Mouse (Mus musculus) retina, postnatal 1 day (tissue): ENCODE measurements at regions not wholly inside any gene's neighbourhood (a gene's known extent, or its start where the extent isn't known, plus 50 kb on each side); places are given as distances from the start of the nearest gene placed in this dataset.

Experiments
- DNase-seq: peaks from one replicate; pipeline ENCODE4 v3.0.0-alpha.2; 2012

DNA sequence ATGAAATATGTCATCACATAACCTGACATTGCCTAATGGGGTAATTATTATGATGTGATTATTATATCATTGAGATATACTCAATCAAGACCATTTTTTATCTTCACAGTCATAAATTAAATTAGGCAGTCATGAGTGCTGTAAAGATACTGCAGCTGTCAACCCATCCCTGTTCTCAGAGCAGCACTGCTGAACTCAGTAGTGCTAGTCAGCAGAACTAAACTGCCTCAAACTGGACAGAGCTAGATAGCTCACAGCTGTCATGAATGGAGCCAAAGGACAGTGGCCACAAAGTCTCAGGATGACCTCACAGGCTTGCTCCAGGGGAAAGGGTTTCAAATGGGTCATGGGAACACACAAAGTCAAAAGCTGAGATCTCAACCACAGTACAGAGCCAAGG, 71.3 kb downstream of the Gm6760 start:
- no peak for DNase-seq

DNA sequence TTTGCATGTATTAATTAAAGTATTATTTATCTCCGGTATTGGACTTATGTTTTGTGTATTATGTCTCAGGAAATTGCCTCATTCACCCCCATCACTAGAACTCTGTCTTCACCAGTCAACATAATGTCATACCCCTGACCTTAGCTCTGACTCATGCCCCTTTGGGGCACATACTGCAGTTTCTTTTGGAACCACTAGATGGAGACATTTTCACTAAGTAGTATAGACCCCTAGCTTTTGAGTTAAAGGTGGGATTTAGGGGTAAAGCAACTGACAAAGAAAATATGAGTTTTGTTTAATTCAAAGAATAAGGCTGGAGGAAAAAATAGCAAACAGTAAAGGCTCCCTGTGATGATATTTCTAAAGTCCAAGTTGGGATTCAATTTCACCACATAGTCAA, 93.6 kb downstream of the Gm6760 start:
- DNase-seq = peak; percentile 5

DNA sequence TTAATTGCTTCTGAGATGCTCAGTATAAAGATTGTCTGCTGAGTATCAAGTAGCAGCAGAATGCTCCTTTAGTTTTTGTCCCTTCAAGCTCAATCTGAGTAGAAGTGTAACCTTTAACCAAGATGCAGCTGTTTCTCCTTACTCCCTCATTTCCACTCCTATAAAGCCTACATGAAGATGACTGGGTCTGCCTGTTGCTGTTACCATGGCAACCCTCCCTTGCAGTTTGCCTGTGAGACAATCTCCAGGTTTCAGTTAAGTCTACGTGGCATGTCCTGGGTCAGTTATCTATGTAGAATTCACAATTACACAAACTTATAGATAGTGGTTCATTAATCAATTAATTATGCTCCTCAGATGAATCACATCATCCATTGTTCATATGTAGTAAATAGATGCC, 95.2 kb downstream of the Gm6760 start:
- peak; percentile 16 for DNase-seq
